Mouse (Mus musculus) MN1 (cell line): ENCODE results near the gene Mycl.
A peak's percentile ranks its signal among the peaks of the same experiment; 100 is the strongest.
"Not testable (repeated sequence)": the region's sequence is repeated elsewhere in the genome, so short reads cannot be mapped to it uniquely, and the experiment has no call there.

ENCODE experiments used
- DNase-seq: peaks from one replicate; pipeline ENCODE4 v3.0.0-alpha.2; 2016; ENCODE audit warnings: low spot score

Mycl gene

GRCm38 (mm10) chr4:122981238-122981637 lies 14.2 kb upstream of the Mycl start:
- DNase-seq = no peak

- no peak for DNase-seq
Observed at GRCm38 (mm10) chr4:122981930-122982329, 13.5 kb upstream of the Mycl start.

DNA sequence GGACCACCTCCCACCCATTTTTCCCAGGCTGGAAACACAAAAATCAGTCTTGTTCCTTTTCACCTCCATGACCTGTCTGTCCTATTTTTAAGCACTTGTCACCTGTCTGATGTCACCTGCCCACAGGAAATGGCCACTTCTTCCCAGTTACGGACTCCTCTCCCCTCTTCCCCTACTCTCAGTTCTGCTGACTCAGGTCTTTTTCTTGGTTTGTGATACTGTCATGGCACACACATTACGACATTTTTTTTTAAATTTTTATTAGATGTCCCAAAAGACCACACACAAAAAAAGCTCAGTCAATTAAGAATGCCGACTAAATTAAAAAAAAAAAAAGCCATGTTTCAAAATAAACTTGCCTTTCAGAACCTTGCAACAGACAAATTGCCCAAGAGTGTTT lies 12.9 kb upstream of the Mycl start:
- DNase-seq = no peak

- DNase-seq = no peak
Observed at GRCm38 (mm10) chr4:122983486-122984261, 11.8 kb upstream of the Mycl start.

- DNase-seq = peak; percentile 78
Observed at GRCm38 (mm10) chr4:122985110-122985509, 10.3 kb upstream of the Mycl start.

GRCm38 (mm10) chr4:122987421-122987820 lies 8.0 kb upstream of the Mycl start:
- DNase-seq = no peak

- DNase-seq = peak; percentile 11
Observed at GRCm38 (mm10) chr4:122988004-122988403, 7.4 kb upstream of the Mycl start.

GRCm38 (mm10) chr4:122991177-122991576 lies 4.3 kb upstream of the Mycl start:
- DNase-seq = no peak

DNA sequence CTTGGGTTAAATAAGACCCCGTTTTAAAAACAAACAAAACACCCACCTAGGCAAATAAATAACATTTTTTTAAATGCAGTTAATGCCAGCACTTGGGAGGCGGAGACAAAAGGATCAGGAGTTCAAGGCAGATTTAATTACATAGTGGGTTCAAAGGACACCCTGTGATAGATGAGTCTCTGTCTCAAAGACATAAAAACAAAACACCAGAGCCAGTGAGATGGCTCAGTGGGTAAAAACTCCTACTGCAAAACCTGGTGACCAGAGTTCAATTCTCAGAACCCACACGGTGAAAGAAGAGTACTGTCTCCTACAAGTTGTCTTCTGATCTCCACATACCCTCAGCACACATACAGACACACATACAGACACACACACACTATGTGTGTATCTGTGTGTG lies 3.2 kb upstream of the Mycl start:
- no peak for DNase-seq

GRCm38 (mm10) chr4:122996221-122996617 lies 767 bp downstream of the Mycl start:
- peak; percentile 27 for DNase-seq

DNA sequence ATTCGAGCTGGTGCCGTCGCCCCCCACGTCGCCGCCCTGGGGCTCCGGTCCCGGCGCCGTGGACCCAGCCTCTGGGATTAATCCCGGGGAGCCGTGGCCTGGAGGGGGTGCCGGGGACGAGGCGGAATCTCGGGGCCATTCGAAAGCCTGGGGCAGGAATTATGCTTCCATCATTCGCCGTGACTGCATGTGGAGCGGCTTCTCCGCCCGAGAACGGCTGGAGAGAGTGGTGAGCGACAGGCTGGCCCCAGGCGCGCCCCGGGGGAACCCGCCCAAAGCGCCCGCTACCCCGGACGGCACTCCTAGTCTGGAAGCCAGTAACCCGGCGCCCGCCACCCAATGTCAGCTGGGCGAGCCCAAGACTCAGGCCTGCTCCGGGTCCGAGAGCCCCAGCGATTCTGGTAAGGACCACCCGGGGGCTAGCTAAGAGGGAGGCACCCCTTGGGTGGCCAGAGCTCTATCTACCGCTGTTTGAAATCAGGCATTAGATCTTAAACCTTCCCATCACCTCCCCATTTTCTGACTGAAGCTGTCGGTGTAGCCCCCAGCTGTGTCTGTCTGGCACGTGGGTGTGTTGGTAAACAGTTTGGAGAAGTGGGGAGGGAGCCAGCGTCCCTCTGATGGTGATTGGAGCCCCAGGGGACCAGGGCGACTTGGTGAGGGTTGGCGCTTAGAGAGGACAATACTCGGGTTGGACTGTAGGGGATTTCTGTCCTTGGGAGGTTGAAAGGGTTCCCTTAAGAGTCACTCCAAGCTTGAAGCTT lies 1.3 kb downstream of the Mycl start:
- DNase-seq = peak; percentile 49

GRCm38 (mm10) chr4:122998537-122999262 lies 3.2 kb downstream of the Mycl start:
- DNase-seq = peak; percentile 14

DNA sequence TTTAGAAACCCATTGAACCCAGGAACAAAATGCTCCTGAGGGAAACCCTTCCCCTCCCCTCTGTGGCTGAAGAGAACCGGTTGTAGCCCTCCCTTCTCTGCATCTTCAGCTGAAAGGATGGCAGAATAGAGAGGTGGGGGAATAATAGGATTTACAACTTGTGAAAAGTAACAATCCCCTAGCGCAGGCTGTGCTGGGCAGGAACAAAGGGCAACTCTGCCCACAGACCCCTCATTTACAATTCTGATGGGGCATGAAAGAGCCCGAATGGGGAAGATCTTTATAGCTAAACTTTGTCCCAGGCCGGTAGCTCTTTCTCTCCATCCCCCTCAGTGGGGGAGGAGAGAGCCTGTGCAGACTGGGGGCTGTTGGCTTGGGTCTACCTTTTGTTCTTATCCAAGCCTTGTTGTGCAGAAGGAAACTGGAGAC lies 3.8 kb downstream of the Mycl start:
- no peak for DNase-seq

DNA sequence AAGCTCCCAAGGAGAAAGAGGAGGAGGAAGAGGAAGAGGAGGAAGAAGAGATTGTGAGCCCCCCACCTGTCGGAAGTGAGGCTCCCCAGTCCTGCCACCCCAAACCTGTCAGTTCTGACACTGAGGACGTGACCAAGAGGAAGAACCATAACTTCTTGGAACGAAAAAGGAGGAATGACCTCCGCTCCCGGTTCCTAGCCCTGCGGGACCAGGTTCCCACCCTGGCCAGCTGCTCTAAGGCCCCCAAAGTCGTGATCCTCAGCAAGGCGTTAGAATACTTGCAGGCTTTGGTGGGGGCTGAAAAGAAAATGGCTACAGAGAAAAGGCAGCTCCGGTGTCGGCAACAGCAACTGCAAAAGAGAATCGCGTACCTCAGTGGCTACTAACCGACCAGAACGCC lies 4.7 kb downstream of the Mycl start:
- no peak for DNase-seq

DNA sequence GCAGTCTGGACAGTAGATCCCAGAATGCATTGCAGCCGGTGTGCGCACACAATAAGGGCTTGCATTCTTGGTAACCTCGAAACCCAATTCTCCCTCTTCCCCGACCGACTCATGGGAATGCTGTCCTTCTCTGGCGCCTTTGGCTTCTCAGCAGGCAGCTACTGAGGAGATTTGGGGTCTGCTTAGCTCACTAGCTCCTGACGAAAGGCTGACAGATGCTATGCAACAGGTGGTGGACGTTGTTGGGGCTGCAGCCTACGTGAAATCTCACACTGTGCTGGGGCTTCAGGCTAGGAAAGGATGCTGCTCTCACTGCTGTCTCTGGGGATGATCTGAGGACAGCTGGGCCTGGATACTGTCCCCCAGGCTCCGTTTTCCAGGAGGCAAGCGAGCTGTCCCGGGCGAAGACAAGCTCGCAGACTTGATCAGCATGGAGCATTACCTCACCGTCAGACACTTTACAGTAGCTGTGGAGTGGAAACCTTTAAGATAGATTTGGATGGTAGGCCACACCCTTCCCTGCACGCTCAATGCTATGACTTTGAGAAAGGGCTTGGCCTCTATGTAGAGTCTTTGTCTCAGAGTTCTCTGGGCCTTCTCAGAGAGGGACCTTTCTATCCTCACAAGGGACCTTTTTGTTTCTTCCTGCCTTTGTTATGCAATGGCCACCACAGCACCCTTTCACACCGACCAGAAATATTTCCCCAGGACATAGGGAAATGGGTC lies 5.3 kb downstream of the Mycl start:
- no peak for DNase-seq

DNA sequence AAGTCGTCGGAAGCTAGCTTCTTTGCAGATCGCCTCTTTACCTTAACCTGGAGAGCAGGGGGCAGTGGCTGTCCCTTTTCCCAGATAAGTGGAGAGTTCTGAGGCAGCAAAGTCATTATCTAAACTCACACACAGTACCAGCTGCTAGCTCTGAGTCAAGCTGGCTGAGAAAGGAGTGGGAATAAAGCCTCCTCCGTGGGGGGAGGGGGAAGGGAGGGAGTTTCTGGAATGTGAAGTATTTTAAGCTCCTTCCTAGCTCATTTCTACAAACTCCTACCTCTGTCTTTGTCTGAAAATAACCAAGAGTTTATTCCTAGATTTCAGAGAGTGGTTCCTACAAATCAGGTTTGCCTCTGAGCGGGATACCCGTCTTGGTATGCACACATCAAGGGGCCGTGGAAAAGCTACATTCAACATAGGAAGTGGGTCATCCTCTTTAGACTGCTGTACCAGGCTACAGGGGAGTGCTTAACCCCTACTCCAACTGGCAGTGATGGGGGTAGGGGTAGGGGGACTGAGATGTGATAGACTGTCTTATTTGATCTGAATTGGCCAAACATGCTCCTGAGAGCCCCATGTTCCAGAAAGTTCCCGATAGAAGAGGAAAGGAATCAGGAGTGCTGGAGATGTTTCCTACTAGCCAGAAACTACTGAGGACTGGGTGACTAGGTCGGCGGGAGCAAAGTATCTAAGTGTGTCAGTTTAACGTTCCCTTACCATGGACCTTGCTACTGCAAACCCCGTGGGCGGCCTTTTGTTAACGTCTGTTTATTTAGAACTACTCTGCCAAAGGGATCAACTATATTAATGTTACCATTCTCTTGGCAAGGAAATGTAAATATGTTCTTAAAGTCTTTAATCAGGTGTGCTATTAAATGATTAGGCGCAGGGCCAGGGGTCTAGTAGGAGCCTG lies 9.9 kb downstream of the Mycl start:
- DNase-seq = no peak

DNA sequence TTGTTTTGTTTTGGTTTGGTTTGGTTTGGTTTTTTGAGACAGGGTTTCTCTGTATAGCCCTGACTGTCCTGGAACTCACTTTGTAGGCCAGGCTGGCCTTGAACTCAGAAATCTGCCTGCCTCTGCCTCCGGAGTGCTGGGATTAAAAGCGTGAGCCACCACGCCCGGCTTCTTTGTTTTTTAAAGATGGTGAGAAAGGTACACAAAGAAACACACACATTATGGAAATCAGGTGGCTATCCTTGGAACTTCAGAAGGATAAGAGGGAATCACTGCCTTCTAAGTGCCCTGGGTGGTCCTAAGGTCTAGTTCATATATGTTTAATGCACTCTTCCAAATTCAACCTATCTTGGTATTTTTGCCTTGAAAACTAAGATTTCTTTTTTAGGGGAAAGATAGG lies 17.0 kb downstream of the Mycl start:
- not testable (repeated sequence) for DNase-seq

- no peak for DNase-seq
Observed at GRCm38 (mm10) chr4:123013346-123013945, 18.0 kb downstream of the Mycl start.

GRCm38 (mm10) chr4:123013949-123014406 lies 18.5 kb downstream of the Mycl start:
- DNase-seq = peak; percentile 59

DNA sequence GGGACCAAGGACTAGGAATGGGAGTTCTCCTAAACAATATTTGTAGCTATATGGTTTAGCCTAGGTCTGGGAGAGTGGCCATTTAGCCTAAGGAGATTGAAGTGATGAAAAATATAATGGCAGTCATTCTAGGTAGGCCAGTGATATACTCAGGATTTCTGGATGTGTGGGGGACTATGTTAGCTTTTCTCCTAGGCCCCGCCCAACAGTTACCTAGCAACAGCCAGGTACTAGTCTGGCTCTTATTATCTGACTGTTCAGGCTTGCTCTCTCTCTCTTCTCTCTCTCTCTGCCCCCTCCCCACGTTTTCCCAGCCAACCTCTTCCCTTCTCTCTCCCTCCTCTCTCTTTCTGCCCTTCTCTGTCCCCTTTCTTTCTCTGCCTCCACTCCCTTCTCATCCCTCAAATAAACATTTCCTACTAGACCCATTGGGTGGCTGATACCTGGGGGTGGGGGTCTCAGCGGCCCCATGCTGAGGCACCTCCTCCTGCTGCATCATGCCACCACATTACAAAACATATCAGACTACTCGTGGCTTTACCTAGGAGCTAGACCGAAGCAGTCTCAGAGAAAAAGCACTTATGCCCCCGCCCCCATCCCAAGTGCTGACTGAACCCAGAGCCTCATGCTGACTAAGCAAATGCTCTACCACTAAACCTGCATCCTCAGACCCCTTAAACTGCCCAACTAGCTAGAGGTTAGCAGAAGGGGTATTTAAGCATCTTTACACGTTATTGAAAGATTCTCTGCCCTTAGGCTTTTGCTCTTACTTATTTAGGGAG lies 19.2 kb downstream of the Mycl start:
- no peak for DNase-seq
